Mouse (Mus musculus) heart, embryonic 14.5 days (tissue): ENCODE measurements around the gene Nploc4. TPM values are rescaled to one million over a fixed set of nuclear protein-coding genes. Genes with fewer than 3 reads are reported as not detected.

Experiments
- ATAC-seq: fragments of 200-750 bp; cut with Nextera tagmentation; 2 replicates; pipeline ENCODE4 v1.8.0; 2017; ENCODE audit warnings: low read depth, moderate TSS enrichment; ENCODE audit not compliant: insufficient number of reproducible peaks, insufficient read depth, low FRiP score
- H3K27ac ChIP-seq, 2 experiments: fragments of 200-500 bp in 1 of 2; fragments of 300-500 bp in 1 of 2; sonication (generic) in 1 of 2; replicated peaks in 1 of 2; 2 replicates each; pipeline ENCODE4 v1.5.1; 2012 to 2014; ENCODE audit warnings: low read depth in 2 of 2, low read length in 2 of 2, control low read depth in 1 of 2, mild to moderate bottlenecking in 1 of 2, mixed read lengths in 1 of 2; ENCODE audit not compliant: control insufficient read depth in 1 of 2, insufficient read depth in 1 of 2
- H3K27me3 ChIP-seq: fragments of 300-500 bp; sonication (generic); 2 replicates; pipeline ENCODE4 v1.6.1; 2014; ENCODE audit warnings: mild to moderate bottlenecking, low read length, control low read depth; ENCODE audit not compliant: control insufficient read depth, insufficient read depth
- H3K36me3 ChIP-seq: fragments of 300-500 bp; sonication (generic); 2 replicates; pipeline ENCODE4 v1.6.1; 2014; ENCODE audit warnings: mild to moderate bottlenecking, control low read depth, low read length, mixed read lengths; ENCODE audit not compliant: control insufficient read depth, insufficient read depth
- H3K4me1 ChIP-seq, 2 experiments: fragments of 200-500 bp in 1 of 2; fragments of 300-500 bp in 1 of 2; sonication (generic) in 1 of 2; 2 replicates each; pipeline ENCODE4 v1.6.1; 2012 to 2014; ENCODE audit warnings: low read length in 2 of 2, control low read depth in 1 of 2, mixed read lengths in 1 of 2; ENCODE audit not compliant: control insufficient read depth in 2 of 2, insufficient read depth in 2 of 2
- H3K4me2 ChIP-seq: fragments of 300-500 bp; sonication (generic); 2 replicates; pipeline ENCODE4 v1.6.1; 2014; ENCODE audit warnings: mild to moderate bottlenecking, low read length
- H3K4me3 ChIP-seq, 2 experiments: fragments of 200-500 bp in 1 of 2; fragments of 300-500 bp in 1 of 2; sonication (generic) in 1 of 2; 2 replicates each; pipeline ENCODE4 v1.5.1; 2012 to 2014; ENCODE audit warnings: low read length in 2 of 2, mild to moderate bottlenecking in 2 of 2, control low read depth in 1 of 2, low read depth in 1 of 2, moderate library complexity in 1 of 2; ENCODE audit not compliant: control insufficient read depth in 1 of 2, insufficient read depth in 1 of 2
- H3K9ac ChIP-seq: fragments of 300-500 bp; sonication (generic); 2 replicates; pipeline ENCODE4 v1.6.1; 2014; ENCODE audit warnings: mild to moderate bottlenecking, low read length
- H3K9me3 ChIP-seq: fragments of 300-500 bp; sonication (generic); 2 replicates; pipeline ENCODE4 v1.6.1; 2016; ENCODE audit warnings: low read length, control low read depth; ENCODE audit not compliant: control insufficient read depth
- WGBS: fragments of 180-500 bp; shearing (Covaris S2); extraction: QIAGEN DNeasy Blood & Tissue Kit; methylation state at CpG from one replicate; pipeline ENCODE4 v1.1.7; 2014; 5-methylcytosine and 5-hydroxymethylcytosine counted together
- polyA plus RNA-seq: library from polyadenylated mRNA; unstranded; fragments of >200 nt; fragmentation: Nextera tagmentation; extraction: Ambion mirVana; gene quantifications from 2 replicates; pipeline ENCODE4 v1.2.1, GENCODE M21; 2014

Nploc4 gene
- polyA plus RNA-seq, 1 experiment from 2014 or later, result 37.2 TPM

DNA sequence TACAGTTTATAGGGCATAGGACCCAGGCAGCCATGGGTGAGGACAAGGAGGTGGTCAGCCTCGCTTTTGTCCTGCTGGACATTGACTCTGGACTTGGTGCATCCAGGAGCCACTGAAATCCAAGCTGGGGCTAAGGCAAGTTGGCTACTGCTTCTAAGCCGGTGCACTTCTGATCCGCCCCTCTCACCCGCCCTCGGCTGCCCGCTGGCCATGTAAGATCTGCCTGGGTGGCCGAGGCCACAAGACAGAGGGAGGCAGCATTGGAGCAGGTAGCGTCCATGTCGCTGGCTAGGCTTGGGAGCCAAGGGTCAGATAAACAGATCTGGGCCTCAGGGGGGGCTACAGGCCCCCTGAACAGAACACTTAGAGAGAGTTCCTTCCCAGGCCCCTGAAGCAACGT lies 76.2 kb downstream of the Nploc4 start, which contains the start of gene Fscn2:
Gene Fscn2, plus strand, starts transcription at position 240 of the 400 bp plus-strand sequence.
- H3K4me2 ChIP-seq, result no peak within 1 kb of the TSS
- H3K9ac ChIP-seq, result no peak within 1 kb of the TSS
- H3K9me3 ChIP-seq, result no peaks in the 10 kb centered on the region
- no peaks in the 10 kb centered on the region for H3K36me3 ChIP-seq
- 81% methylated on average over 10 of the region's 10 CpGs for WGBS
- ATAC-seq, result no peak
- no peaks in the 10 kb centered on the region for H3K27me3 ChIP-seq
- no peak within 1 kb of the TSS for H3K4me3 ChIP-seq
- no peak within 1 kb of the TSS for H3K27ac ChIP-seq
- peaks cover 26 to 35% of the 10 kb centered on the region in 2 experiments for H3K4me1 ChIP-seq

- Histone ChIP-seq H3K9ac (no peak overlapping the region), H3K4me3 (no peak overlapping the region), H3K4me1 (peaks cover 22 to 31% of the 10 kb centered on the region in 2 experiments), H3K9me3 (no peaks in the 10 kb centered on the region), H3K27me3 (no peaks in the 10 kb centered on the region), H3K27ac (no peak overlapping the region), H3K36me3 (no peaks in the 10 kb centered on the region), H3K4me2 (no peak overlapping the region)
- no peak for ATAC-seq
- WGBS, result 84% methylated on average over 5 of the region's 5 CpGs
These were observed 76.8 kb downstream of the Nploc4 start for GRCm38 (mm10) chr11:120360755-120361154.

DNA sequence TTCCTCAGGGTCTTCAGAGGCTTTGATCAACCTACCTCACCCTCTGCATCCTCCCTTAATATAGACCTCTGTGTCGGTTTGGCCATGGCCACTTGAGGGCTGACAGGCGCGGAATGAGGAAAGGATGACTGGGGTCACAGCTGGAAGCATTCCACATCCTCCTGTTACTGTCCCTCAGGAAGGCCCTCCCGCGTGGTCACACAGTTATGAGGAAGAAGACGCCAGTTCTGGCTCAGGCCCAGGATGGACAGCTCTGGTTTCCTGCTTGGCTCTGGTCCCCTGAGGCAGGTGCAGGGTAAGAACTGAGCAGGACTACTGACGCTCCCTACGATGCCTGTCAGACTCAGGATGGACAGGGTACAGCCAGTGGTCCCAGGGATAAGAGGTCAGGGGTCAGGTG lies 77.4 kb downstream of the Nploc4 start:
- Histone ChIP-seq H3K27me3 (no peaks in the 10 kb centered on the region), H3K4me2 (no peak overlapping the region), H3K9me3 (no peaks in the 10 kb centered on the region), H3K9ac (no peak overlapping the region), H3K4me3 (no peak overlapping the region), H3K27ac (no peak overlapping the region), H3K36me3 (no peaks in the 10 kb centered on the region), H3K4me1 (peaks cover 24 to 36% of the 10 kb centered on the region in 2 experiments)
- WGBS, result 25% methylated on average over 8 of the region's 8 CpGs
- ATAC-seq, result no peak

DNA sequence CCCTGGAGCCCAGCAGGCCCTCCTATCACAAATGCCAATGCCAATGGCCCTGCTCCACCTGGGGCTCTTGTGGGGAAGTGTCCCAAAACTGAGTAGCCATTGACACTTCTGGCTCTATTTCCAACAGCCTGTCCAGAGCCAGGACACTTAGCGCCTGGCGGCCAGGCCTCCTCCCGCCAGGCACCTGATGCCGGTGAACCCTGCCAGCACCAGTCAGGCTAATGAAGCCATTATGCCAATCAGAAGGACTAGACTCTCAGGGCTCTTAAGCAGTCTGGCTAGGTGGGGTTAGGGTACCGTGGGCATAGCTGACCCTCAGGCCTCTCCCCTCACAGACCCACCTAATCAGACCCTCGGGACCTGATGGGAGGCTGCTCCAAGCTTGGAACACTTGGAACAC lies 78.1 kb downstream of the Nploc4 start:
- no peak for ATAC-seq
- no peak overlapping the region for H3K4me2 ChIP-seq
- H3K27ac ChIP-seq, result no peak overlapping the region
- H3K27me3 ChIP-seq, result no peaks in the 10 kb centered on the region
- no peak overlapping the region for H3K9ac ChIP-seq
- 74% methylated on average over 6 of the region's 6 CpGs for WGBS
- H3K4me3 ChIP-seq, result no peak overlapping the region
- no peaks in the 10 kb centered on the region for H3K9me3 ChIP-seq
- peaks cover 26 to 42% of the 10 kb centered on the region in 2 experiments for H3K4me1 ChIP-seq
- no peaks in the 10 kb centered on the region for H3K36me3 ChIP-seq

GRCm38 (mm10) chr11:120357791-120358401 lies 79.6 kb downstream of the Nploc4 start:
- peak; percentile 18 for ATAC-seq
- Histone ChIP-seq H3K36me3 (no peaks in the 10 kb centered on the region), H3K4me2 (0 out of 2 replicates have a peak overlapping the region, but pooled peaks have one; percentile 12), H3K4me3 (no peak overlapping the region), H3K9me3 (no peaks in the 10 kb centered on the region), H3K9ac (peak overlapping the region; percentile 13), H3K27ac (peak overlapping the region; percentile 8 to 54), H3K4me1 (peaks cover 35 to 54% of the 10 kb centered on the region in 2 experiments), H3K27me3 (no peaks in the 10 kb centered on the region)
- WGBS, result 21% methylated on average over 10 of the region's 10 CpGs

DNA sequence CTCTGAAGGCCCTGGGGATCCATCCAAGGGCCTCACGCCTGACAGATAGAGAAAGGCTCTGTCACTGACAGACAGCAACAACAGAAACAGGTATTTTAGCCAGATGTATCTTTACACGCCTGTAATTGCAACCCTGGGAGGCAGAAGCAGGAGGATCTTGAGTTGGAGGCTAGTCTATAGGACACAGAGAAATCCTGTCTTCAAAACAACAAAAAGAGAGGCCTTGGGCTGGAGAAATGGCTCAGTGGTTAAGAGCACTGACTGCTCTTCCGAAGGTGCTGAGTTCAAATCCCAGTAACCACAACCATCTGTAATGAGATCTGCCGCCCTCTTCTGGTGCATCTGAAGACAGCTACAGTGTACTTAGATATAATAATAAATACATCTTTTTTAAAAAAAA lies 80.6 kb downstream of the Nploc4 start:
- Histone ChIP-seq H3K27me3 (no peaks in the 10 kb centered on the region), H3K4me1 (peaks cover 42 to 64% of the 10 kb centered on the region in 2 experiments), H3K9ac (no peak overlapping the region), H3K4me3 (no peak overlapping the region), H3K9me3 (no peaks in the 10 kb centered on the region), H3K4me2 (no peak overlapping the region), H3K27ac (no peak overlapping the region), H3K36me3 (0 out of 2 replicates have a peak, but pooled peaks cover 3% of the 10 kb centered on the region)
- no peak for ATAC-seq
- 91% methylated on average over 4 of the region's 4 CpGs for WGBS

DNA sequence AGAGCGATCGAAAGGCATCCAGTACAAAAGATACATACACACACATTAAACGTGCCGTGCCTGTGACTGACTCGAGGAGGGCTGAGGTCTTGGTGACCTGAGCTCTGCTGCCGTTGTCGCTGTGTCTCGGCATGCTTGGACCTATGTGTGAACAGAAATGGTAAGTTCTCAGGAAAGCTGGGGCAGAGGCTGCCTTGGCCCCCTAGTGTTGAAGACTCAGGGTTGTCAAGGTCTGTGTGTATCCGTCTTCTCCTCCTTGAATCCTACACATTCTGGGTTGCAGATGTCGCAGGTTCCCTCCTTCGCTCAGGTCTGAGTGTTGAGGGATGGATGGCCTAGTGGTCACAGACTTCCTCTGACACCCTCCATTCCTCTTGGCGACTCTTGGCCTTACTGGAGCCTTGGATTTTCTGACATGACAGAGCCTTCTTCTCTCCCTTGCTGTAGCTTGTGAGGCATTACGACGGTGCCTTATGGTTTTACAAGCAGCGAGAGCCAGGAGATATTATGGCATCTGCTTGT lies 81.1 kb downstream of the Nploc4 start:
- H3K36me3 ChIP-seq, result 0 out of 2 replicates have a peak, but pooled peaks cover 8% of the 10 kb centered on the region
- ATAC-seq, result no peak
- no peak overlapping the region for H3K27ac ChIP-seq
- no peak overlapping the region for H3K9ac ChIP-seq
- no peaks in the 10 kb centered on the region for H3K9me3 ChIP-seq
- WGBS, result 82% methylated on average over 15 of the region's 15 CpGs
- no peak overlapping the region for H3K4me2 ChIP-seq
- H3K4me1 ChIP-seq, result peaks cover 46 to 69% of the 10 kb centered on the region in 2 experiments
- H3K27me3 ChIP-seq, result no peaks in the 10 kb centered on the region
- H3K4me3 ChIP-seq, result no peak overlapping the region
